Mouse (Mus musculus) midbrain, embryonic 11.5 days (tissue): ENCODE data around the gene Fancf. TPM values are rescaled to one million over a fixed set of nuclear protein-coding genes. Genes with fewer than 3 reads are reported as not detected.

Experiments used
- ATAC-seq: fragments of 200-750 bp; cut with Nextera tagmentation; 2 replicates; pipeline ENCODE4 v1.8.0; 2017; ENCODE audit warnings: moderate TSS enrichment, moderate library complexity; ENCODE audit not compliant: low FRiP score
- DNase-seq: peaks from one replicate; pipeline ENCODE4 v3.0.0; 2015; ENCODE audit warnings: low spot score; ENCODE audit errors: missing footprints
- H3K27ac ChIP-seq: fragments of 300-500 bp; sonication (generic); 2 replicates; pipeline ENCODE4 v1.5.1; 2014; ENCODE audit warnings: low read depth, low read length
- H3K27me3 ChIP-seq: fragments of 300-500 bp; sonication (generic); 2 replicates; pipeline ENCODE4 v1.6.1; 2014; ENCODE audit warnings: mild to moderate bottlenecking, low read length, moderate library complexity, mixed read lengths; ENCODE audit not compliant: control insufficient read depth, insufficient read depth
- H3K36me3 ChIP-seq: fragments of 300-500 bp; sonication (generic); 2 replicates; pipeline ENCODE4 v1.6.1; 2014; ENCODE audit warnings: mild to moderate bottlenecking, low read length, moderate library complexity, mixed read lengths; ENCODE audit not compliant: control insufficient read depth, insufficient read depth
- H3K4me1 ChIP-seq: fragments of 300-500 bp; sonication (generic); 2 replicates; pipeline ENCODE4 v1.6.1; 2014; ENCODE audit warnings: low read length; ENCODE audit not compliant: control insufficient read depth, insufficient read depth
- H3K4me2 ChIP-seq: fragments of 300-500 bp; sonication (generic); 2 replicates; pipeline ENCODE4 v1.6.1; 2014; ENCODE audit warnings: mild to moderate bottlenecking, moderate library complexity
- H3K4me3 ChIP-seq: fragments of 300-500 bp; sonication (generic); 2 replicates; pipeline ENCODE4 v1.5.1; 2014; ENCODE audit warnings: low read depth, low read length
- H3K9ac ChIP-seq: fragments of 300-500 bp; sonication (generic); 2 replicates; pipeline ENCODE4 v1.6.1; 2014; ENCODE audit warnings: low read length
- H3K9me3 ChIP-seq: fragments of 300-500 bp; sonication (generic); 2 replicates; pipeline ENCODE4 v1.6.1; 2016; ENCODE audit warnings: low read length; ENCODE audit not compliant: control insufficient read depth
- WGBS: fragments of 180-500 bp; shearing (Covaris S2); extraction: QIAGEN DNeasy Blood & Tissue Kit; methylation state at CpG from one replicate; pipeline ENCODE4 v1.1.7; 2014; 5-methylcytosine and 5-hydroxymethylcytosine counted together
- polyA plus RNA-seq: library from polyadenylated mRNA; unstranded; fragments of >200 nt; fragmentation: Nextera tagmentation; extraction: Ambion mirVana; gene quantifications from 2 replicates; pipeline ENCODE4 v1.2.1, GENCODE M21; 2014

Fancf gene
- polyA plus RNA-seq = 14.3 and 14.4 TPM in 2 replicates

DNA sequence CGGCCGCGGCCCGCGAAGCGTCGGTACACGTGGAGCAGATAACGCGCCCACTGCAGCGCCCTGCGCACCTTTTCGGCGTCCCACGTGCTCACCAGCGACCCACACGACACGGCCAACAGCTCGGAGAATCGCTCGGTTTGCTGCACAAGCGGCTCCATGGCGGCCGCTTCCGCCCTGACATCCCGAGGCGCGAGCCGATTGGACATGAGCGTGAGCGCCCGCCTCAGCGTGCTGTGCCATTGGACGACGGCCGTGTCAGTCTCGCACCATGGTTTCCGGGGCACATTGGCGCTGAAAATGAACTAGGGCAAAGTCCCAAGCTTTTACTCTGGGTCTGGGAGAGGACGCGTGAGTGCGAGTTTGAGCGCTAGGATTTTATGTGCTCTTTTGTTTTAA, at the start of gene Fancf:
Gene Fancf (minus strand): TSS at position 171 of the 396 bp plus-strand sequence.
- WGBS = under 1% methylated on average over 33 of the region's 43 CpGs

DNA sequence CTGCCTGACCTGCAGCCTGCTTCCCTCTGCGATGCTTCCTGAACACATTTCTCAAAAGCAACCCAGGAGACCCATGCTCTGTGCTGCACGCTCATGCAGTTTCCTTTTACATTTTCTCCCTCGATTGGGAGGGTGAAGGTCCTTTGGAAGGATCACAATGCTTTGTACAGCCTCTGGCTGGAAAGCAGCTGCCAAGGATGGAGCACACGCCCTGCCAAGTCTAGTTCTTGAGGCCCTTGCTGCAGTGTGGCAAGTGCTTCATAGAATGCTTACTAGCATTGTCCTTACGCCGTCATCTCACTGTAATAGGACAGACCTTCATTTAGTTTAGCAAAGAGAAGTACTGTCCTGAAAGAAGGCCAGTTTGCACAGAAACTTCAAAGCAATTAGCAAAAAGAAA, 37.0 kb upstream of the Fancf start:
- Histone ChIP-seq H3K9ac (no peak overlapping the region), H3K27ac (no peak overlapping the region), H3K4me1 (no peaks in the 10 kb centered on the region), H3K4me2 (no peak overlapping the region), H3K4me3 (no peak overlapping the region), H3K9me3 (no peaks in the 10 kb centered on the region), H3K36me3 (no peaks in the 10 kb centered on the region), H3K27me3 (no peaks in the 10 kb centered on the region)
- WGBS = 80% methylated on average over 6 of the region's 6 CpGs
- DNase-seq (no peak), ATAC-seq (no peak)

More for the DNA sequence above, at the start of gene Fancf:
- Histone ChIP-seq H3K36me3 (peaks cover 2% of the 10 kb centered on the region; the same call in 1 of the 2 replicates), H3K9ac (peak within 1 kb of the TSS; percentile 81), H3K4me3 (peak within 1 kb of the TSS; percentile 62), H3K4me2 (peak within 1 kb of the TSS; percentile 64), H3K27me3 (no peaks in the 10 kb centered on the region), H3K9me3 (no peaks in the 10 kb centered on the region), H3K27ac (peak within 1 kb of the TSS; percentile 86), H3K4me1 (peaks cover 11% of the 10 kb centered on the region)
- peak; percentile 99 for DNase-seq
- ATAC-seq = peak; percentile 99

DNA sequence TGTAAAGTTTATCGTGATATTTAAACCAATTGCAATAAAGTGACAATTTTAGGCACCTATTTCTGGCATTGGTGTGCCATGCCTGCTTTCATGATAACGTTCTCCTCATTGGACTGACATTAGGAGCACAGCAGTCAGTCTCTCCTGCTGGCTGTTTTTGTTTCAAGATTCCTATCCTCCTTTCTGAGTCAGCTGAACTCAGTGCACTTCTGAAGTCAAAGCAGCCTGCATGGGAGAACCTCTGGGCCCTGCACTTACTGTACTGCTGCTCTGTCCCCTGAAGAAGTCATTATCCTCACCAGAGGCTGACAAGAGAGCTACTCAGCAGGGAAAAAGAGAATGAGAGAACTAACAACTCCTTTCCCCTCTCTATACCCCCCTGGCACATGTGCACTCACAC, 32.9 kb upstream of the Fancf start:
- Histone ChIP-seq H3K36me3 (no peaks in the 10 kb centered on the region), H3K27me3 (no peaks in the 10 kb centered on the region), H3K27ac (no peak overlapping the region), H3K9me3 (no peaks in the 10 kb centered on the region), H3K4me3 (no peak overlapping the region), H3K9ac (no peak overlapping the region), H3K4me1 (no peaks in the 10 kb centered on the region), H3K4me2 (no peak overlapping the region)
- DNase-seq = no peak
- 55% methylated on average over 2 of the region's 2 CpGs for WGBS
- ATAC-seq = no peak

DNA sequence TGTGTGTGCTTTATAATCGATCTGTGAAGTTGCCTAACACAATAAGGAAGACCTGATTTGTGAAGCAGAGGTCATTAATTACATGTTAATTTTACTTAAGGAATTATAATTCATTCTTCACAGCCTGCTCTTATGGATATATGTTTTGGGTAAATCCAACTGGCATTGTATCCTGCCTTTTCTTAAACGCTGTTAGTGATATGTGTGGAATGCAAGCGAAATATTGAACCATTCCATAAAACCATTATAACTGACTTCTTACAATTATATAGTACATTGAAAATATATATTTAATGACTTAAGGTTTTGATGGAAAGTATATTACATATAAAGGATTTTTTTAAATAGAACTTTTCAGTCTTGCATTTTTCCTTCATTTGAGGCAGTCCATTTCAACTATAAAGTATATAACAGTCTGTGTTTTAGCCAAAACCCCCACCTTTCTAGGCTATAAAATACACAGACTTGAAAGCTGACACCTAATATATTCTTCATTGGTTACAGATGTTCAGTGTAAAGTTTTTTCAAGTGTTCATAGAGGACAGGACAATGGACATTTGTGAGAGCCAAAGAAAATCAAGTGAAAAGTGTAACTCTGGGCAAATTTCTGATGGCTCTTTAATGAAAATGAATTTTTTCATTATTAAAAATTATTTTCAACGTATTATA, 32.2 kb upstream of the Fancf start:
- WGBS = 81% methylated on average over 4 of the region's 4 CpGs
- no peak overlapping the region for H3K4me3 ChIP-seq
- no peaks in the 10 kb centered on the region for H3K4me1 ChIP-seq
- no peaks in the 10 kb centered on the region for H3K36me3 ChIP-seq
- H3K4me2 ChIP-seq = no peak overlapping the region
- no peaks in the 10 kb centered on the region for H3K9me3 ChIP-seq
- DNase-seq = no peak
- no peak for ATAC-seq
- H3K9ac ChIP-seq = no peak overlapping the region
- H3K27ac ChIP-seq = no peak overlapping the region
- no peaks in the 10 kb centered on the region for H3K27me3 ChIP-seq

DNA sequence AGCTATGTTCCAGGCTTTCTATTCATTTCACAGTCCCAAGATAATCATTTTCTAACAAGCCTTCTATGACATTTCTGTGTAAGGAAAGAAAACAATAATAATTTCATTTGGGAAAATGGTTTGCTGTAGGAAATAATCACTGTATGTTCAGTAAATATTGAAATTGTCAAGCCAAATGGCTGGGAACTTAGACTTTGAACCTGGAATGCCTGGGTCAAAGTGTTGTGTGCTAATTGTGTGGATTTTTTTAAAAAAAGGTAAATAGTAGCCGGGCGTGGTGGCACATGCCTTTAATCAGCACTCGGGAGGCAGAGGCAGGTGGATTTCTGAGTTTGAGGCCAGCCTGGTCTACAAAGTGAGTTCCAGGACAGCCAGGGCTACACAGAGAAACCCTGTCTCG, 30.9 kb upstream of the Fancf start:
- 82% methylated on average over 4 of the region's 4 CpGs for WGBS
- H3K4me2 ChIP-seq = no peak overlapping the region
- no peak for ATAC-seq
- H3K9me3 ChIP-seq = no peaks in the 10 kb centered on the region
- no peak for DNase-seq
- no peaks in the 10 kb centered on the region for H3K4me1 ChIP-seq
- no peak overlapping the region for H3K4me3 ChIP-seq
- H3K27me3 ChIP-seq = no peaks in the 10 kb centered on the region
- H3K9ac ChIP-seq = no peak overlapping the region
- no peaks in the 10 kb centered on the region for H3K36me3 ChIP-seq
- H3K27ac ChIP-seq = no peak overlapping the region

DNA sequence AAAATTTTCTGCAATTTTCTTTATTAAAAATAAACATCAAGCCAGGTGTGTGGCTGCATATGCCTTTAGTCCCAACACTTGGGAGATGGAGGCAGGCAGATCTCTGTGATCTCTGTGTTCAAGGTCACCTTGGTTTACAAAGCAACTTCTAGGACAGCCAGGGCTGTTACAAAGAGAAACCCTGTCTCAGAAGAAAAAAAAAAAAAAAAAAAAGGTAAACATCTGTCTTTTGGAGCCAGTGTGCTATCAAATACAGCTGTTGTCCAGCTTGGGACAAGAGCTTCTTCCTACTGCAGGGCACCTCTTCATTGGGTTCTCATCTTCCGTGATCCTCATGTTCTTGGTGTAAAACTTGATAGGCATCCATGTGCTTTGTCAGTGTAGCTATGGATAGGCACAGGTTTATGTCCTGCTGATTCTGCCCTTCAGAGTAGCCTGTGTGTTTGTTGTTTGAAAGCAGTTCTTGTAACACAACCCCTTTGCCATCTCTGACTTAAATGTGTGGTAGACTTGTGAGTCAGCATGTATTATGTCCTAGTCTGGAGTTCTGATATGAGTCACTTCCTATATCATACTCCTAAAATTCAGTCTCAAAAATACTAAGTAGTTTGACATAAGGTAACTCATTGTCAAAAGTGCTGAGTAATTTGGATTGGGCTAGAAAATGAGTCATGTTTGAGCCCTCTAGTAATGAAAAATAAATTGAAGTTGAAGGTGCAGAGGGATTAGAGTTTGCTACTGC, 30.3 kb upstream of the Fancf start:
- no peak overlapping the region for H3K9ac ChIP-seq
- H3K4me1 ChIP-seq = no peaks in the 10 kb centered on the region
- no peak overlapping the region for H3K4me3 ChIP-seq
- no peak overlapping the region for H3K27ac ChIP-seq
- H3K27me3 ChIP-seq = no peaks in the 10 kb centered on the region
- H3K36me3 ChIP-seq = no peaks in the 10 kb centered on the region
- no peak for ATAC-seq
- no peaks in the 10 kb centered on the region for H3K9me3 ChIP-seq
- DNase-seq = no peak
- H3K4me2 ChIP-seq = no peak overlapping the region
- WGBS = 93% methylated on average over 1 of the region's 1 CpGs

DNA sequence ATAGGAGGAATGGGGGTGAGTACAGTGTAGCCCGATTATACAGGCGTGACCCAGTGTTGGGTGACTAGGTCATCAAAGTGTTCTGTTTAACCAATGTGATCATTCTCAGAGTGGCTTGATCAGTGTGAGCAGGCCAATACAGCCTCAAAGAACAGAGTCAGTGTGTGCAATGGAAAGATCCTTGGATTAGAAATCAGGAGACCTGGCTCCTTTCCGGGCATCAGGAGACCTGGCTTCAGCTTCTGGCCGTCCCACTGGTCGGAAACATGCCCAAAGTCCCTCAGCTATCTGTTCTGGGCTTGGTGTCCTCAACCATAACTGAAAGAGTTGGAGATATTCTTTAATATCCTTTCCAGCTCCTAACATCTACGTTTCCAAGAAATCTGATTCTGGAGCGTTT, 27.5 kb upstream of the Fancf start:
- Histone ChIP-seq H3K4me2 (no peak overlapping the region), H3K27ac (no peak overlapping the region), H3K9me3 (no peaks in the 10 kb centered on the region), H3K27me3 (no peaks in the 10 kb centered on the region), H3K9ac (no peak overlapping the region), H3K4me3 (no peak overlapping the region), H3K36me3 (no peaks in the 10 kb centered on the region), H3K4me1 (no peaks in the 10 kb centered on the region)
- DNase-seq (no peak), ATAC-seq (no peak)
- 91% methylated on average over 7 of the region's 7 CpGs for WGBS

DNA sequence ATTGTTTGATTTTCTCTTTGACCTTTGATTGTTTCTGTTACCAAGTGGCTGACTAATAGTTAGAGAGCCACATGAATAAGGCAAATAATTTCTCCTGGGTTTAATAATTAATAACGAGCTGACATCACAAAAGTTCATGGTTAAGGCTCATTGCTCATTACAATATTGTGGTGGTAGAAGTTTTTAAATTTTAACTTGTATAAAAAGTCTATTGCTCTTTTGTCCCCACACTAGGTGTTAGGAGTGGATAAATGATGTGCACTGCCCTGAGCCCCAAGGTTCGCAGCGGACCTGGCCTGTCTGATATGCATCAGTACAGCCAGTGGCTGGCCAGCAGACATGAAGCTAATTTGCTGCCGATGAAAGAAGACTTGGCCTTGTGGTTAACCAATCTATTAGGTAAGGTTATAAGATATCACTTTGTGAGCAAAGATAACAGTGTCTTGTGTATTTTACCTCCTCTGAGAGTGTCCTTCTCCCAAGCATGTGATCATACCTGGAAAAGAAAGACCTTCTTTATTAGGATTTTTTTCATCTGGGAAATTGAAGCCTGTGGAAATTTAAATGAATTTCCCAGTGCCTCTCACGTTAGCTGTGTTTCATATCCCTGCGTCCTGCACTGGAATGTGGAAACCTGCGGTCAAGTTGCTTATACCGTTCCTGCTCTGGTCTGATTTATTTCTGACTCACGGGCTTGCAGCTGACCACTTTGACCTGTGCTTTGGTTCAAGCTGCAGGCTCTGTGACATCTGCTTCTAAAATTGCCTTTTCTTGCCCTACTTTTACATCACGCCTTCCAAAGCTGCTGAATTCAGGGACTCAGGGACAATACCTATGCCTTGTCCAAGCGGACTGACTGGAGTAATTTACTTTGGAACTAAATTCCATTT, 25.9 kb upstream of the Fancf start:
- Histone ChIP-seq H3K27me3 (no peaks in the 10 kb centered on the region), H3K4me1 (no peaks in the 10 kb centered on the region), H3K9ac (no peak overlapping the region), H3K36me3 (no peaks in the 10 kb centered on the region), H3K4me2 (no peak overlapping the region), H3K4me3 (no peak overlapping the region), H3K9me3 (no peaks in the 10 kb centered on the region), H3K27ac (no peak overlapping the region)
- 87% methylated on average over 11 of the region's 11 CpGs for WGBS
- DNase-seq (no peak), ATAC-seq (no peak)

DNA sequence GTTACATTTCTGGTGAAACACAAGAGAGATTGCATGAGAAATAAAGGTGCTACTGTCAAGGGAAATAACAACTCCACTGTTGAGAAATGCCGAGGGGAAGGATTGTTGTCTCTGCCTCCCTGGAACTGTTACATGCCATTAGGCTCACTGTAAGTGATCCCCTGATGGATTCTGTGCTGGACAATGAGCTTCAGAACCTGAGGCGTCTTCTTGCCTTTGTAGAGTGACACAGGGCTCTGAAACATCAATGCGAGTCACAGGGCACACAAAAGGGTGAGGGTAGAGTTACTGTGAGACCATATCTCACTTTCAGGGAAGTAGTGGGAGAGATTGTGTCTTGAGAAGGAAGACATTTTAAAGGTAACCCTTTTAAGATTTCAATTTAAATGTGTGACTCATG, 23.3 kb upstream of the Fancf start:
- Histone ChIP-seq H3K27me3 (no peaks in the 10 kb centered on the region), H3K36me3 (no peaks in the 10 kb centered on the region), H3K4me2 (no peak overlapping the region), H3K4me3 (no peak overlapping the region), H3K27ac (no peak overlapping the region), H3K9ac (no peak overlapping the region), H3K9me3 (no peaks in the 10 kb centered on the region), H3K4me1 (no peaks in the 10 kb centered on the region)
- DNase-seq (no peak), ATAC-seq (no peak)
- 89% methylated on average over 3 of the region's 3 CpGs for WGBS
